Mouse (Mus musculus): ENCODE data around the gene Efr3b. TPM values are rescaled to one million over a fixed set of nuclear protein-coding genes. Genes with fewer than 3 reads are reported as not detected.

The Efr3b gene
- total RNA-seq (2014; fragmentation: Nextera tagmentation) (not detected in 2 replicates), total RNA-seq (2017) (0.12 and 0.27 TPM in 2 replicates), polyA plus RNA-seq (2012) (not detected in 2 replicates)

DNA sequence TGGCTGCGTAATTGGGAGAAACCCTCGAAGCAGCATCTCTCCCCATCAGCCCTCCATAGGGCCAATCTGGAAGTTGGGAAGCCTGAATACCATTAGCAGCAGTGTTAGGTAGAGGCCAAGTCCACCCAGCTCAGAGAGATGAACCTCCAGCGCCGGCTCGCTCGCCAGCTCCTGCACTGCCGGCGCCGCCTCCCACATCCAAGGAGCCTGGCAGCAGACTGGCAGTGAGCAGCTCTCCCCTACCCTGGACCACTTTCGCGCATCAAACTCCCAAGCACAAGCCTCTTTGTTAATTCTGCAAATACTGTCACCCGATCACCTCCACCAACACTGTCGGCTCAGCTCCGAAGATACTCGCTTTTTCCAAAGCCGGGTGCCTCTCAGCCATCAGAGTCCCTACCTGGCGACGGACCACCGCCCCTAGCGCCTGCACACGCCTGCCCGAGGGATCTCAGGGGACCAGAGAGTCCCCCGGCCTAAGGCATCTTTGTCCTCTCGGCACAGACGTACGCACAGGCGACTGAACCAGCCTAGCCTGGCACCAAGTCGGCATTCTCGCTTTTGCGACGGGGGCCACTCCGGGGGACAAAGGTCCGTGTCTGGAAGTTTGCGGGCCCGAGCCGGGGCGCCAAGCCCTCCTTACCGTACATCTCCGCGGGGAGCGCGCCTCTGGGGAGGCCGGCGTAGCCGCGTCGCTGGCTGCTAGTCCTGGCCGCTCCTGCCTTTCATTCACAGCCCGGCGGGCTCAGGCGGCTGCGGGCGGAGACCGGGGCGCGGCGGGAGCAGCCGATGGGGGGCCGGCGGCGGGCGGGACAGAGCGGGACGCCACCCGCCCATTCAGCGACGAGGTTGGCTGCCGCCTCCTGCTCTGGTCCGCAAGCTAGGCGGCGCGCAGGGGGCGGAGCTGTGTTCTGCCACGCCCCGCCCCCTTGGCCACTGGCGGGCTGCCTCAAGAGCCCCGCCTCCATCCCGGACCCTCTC, at the start of gene Efr3b:
Efr3b (minus strand) TSS at position 855 of the 981 bp plus-strand sequence.
- Histone ChIP-seq H3K4me1 (ENCODE audit: insufficient read depth, low read depth, low read length) (no peaks in the 10 kb centered on the region), H3K27me3 (ENCODE audit: insufficient read depth, low read length) (peaks cover 8% of the 10 kb centered on the region; the same call in 1 of the 2 replicates), H3K36me3 (replicated peaks) (no peaks in the 10 kb centered on the region), H3K4me3 (ENCODE audit: low read depth, low read length) (no peak within 1 kb of the TSS), H3K9me3 (replicated peaks) (no peaks in the 10 kb centered on the region)
- TF ChIP-seq POLR2AphosphoS5 (IDR thresholded peaks at IDR 0.05; ENCODE audit: insufficient replicate concordance, low read depth, low read length) (no peak), GATA1 (IDR thresholded peaks at IDR 0.05; ENCODE audit: borderline replicate concordance, low read length) (no peak), TAL1 (conservative IDR thresholded peaks at IDR 0.05; ENCODE audit: low read depth, low read length) (no peak), GATA2 (IDR thresholded peaks at IDR 0.05; ENCODE audit: borderline replicate concordance, low read depth, low read length) (no peak), CTCF (IDR thresholded peaks at IDR 0.05; ENCODE audit: low read depth, low read length) (no peak)
- no peak for ATAC-seq (ENCODE audit: extremely low read depth, insufficient number of reproducible peaks, low FRiP score, poor library complexity, severe bottlenecking)
- no peak for DNase-seq (ENCODE audit: low spot score)

DNA sequence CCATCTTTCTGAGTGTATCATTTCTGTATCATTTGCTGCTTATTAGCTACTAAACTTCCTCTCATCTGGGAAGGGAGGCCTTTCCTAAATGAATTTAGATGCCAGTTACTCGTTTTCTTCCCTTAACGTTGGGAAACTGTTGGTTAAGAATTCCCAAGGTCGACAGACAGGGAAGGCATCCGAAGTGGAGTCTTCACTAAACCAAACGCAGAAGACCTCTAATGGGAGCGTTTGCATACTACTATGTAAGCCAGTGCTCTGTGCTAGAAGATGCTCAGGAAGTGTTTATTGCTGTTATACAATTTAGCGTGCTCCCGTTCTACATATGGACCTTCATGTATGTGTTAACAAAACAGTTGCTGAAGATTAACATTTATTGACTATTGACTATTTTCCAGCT, 44.7 kb upstream of the Efr3b start:
- Histone ChIP-seq H3K4me3 (ENCODE audit: low read depth, low read length) (peak overlapping the region; percentile 83; the same call in 1 of the 2 replicates), H3K4me1 (ENCODE audit: insufficient read depth, low read depth, low read length) (peaks cover 22% of the 10 kb centered on the region), H3K9me3 (replicated peaks) (no peaks in the 10 kb centered on the region), H3K27me3 (ENCODE audit: insufficient read depth, low read length) (no peaks in the 10 kb centered on the region), H3K36me3 (replicated peaks) (peaks cover 33% of the 10 kb centered on the region)
- ATAC-seq (ENCODE audit: extremely low read depth, insufficient number of reproducible peaks, low FRiP score, poor library complexity, severe bottlenecking) (no peak), DNase-seq (ENCODE audit: low spot score) (no peak)
- no peak for TF ChIP-seq CTCF (IDR thresholded peaks at IDR 0.05; ENCODE audit: low read depth, low read length)
- TF ChIP-seq POLR2AphosphoS5 (IDR thresholded peaks at IDR 0.05; ENCODE audit: insufficient replicate concordance, low read depth, low read length): no peak
- TF ChIP-seq TAL1 (conservative IDR thresholded peaks at IDR 0.05; ENCODE audit: low read depth, low read length): no peak
- TF ChIP-seq GATA2 (IDR thresholded peaks at IDR 0.05; ENCODE audit: borderline replicate concordance, low read depth, low read length): no peak
- TF ChIP-seq GATA1 (IDR thresholded peaks at IDR 0.05; ENCODE audit: borderline replicate concordance, low read length): no peak

DNA sequence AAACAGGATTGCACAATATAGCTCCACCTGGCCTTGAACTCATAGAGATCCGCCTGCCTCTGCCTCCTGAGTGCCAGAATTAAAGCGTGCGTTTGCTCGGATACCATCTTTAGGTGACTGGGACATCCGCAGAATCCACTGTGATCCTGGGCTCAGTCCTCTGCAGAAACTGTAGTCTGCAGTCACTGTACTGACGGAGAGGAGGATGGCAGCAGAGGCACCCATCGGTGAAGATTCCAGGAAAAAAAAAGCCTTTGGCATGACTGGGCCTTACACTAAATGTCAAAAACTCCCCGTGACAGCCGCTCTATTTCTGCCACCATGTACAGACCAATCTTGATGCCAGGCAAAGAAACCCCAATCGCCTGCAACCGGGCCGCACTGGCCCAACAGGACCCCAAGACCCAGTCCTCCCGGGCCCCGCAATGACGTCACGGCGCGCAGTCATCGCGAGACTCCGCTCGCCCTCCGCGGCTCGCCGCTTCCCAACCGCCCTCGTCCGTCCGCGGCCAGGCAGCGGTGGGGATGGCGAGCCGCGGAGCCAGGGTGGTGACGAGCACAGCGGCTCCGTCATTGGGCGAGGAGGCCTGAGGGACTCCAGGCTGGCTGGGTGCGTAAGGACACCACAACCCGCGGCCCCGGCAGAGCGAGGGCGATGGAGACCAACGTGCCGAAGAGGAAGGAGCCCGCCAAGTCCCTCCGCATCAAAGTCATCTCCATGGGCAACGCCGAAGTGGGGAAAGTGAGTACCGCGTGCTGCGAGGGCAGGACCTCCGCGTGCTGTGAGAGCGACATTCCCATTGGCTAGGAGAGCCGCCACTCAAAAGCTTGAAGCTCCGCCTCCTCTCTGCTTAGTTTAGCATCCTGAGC, 43.7 kb upstream of the Efr3b start, which contains the start of gene Dnajc27:
Dnajc27 (plus strand) TSS at position 452 of the 870 bp plus-strand sequence.
- H3K9me3 ChIP-seq (replicated peaks): no peaks in the 10 kb centered on the region
- no peak for TF ChIP-seq GATA1 (IDR thresholded peaks at IDR 0.05; ENCODE audit: borderline replicate concordance, low read length)
- no peak for TF ChIP-seq CTCF (IDR thresholded peaks at IDR 0.05; ENCODE audit: low read depth, low read length)
- TF ChIP-seq GATA2 (IDR thresholded peaks at IDR 0.05; ENCODE audit: borderline replicate concordance, low read depth, low read length): no peak
- TF ChIP-seq TAL1 (conservative IDR thresholded peaks at IDR 0.05; ENCODE audit: low read depth, low read length): no peak
- no peak for TF ChIP-seq POLR2AphosphoS5 (IDR thresholded peaks at IDR 0.05; ENCODE audit: insufficient replicate concordance, low read depth, low read length)
- peak; percentile 78 for DNase-seq (ENCODE audit: low spot score)
- no peaks in the 10 kb centered on the region for H3K27me3 ChIP-seq (ENCODE audit: insufficient read depth, low read length)
- H3K36me3 ChIP-seq (replicated peaks): peaks cover 27% of the 10 kb centered on the region
- ATAC-seq (ENCODE audit: extremely low read depth, insufficient number of reproducible peaks, low FRiP score, poor library complexity, severe bottlenecking): peak; percentile 97
- H3K4me1 ChIP-seq (ENCODE audit: insufficient read depth, low read depth, low read length): peaks cover 22% of the 10 kb centered on the region
- H3K4me3 ChIP-seq (ENCODE audit: low read depth, low read length): peak within 1 kb of the TSS; percentile 83

DNA sequence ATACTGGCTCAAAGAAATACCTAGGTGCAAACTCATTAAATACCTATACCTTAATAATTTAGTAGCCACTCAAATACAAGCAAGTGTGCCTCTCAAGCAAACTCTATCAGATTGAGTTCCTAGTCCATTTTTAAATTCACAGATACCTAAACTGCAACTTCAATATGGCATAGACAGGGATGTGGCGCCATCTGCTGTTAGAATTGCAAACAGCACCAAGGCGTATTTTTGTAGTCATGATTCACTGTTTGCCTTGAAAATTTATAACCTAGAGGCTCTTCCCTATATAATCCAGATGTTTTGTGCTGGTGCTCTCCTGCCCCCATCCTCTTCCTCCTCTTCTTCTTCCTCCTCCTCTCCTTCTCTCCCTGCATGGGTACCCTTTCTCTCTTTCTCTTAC, 41.6 kb upstream of the Efr3b start:
- ATAC-seq (ENCODE audit: extremely low read depth, insufficient number of reproducible peaks, low FRiP score, poor library complexity, severe bottlenecking) (no peak), DNase-seq (ENCODE audit: low spot score) (peak; percentile 8)
- Histone ChIP-seq H3K4me1 (ENCODE audit: insufficient read depth, low read depth, low read length) (peaks cover 22% of the 10 kb centered on the region), H3K9me3 (replicated peaks) (no peaks in the 10 kb centered on the region), H3K27me3 (ENCODE audit: insufficient read depth, low read length) (no peaks in the 10 kb centered on the region), H3K4me3 (ENCODE audit: low read depth, low read length) (no peak overlapping the region), H3K36me3 (replicated peaks) (peaks cover 6% of the 10 kb centered on the region)
- TF ChIP-seq CTCF (IDR thresholded peaks at IDR 0.05; ENCODE audit: low read depth, low read length): peak; percentile 73
- no peak for TF ChIP-seq GATA1 (IDR thresholded peaks at IDR 0.05; ENCODE audit: borderline replicate concordance, low read length)

DNA sequence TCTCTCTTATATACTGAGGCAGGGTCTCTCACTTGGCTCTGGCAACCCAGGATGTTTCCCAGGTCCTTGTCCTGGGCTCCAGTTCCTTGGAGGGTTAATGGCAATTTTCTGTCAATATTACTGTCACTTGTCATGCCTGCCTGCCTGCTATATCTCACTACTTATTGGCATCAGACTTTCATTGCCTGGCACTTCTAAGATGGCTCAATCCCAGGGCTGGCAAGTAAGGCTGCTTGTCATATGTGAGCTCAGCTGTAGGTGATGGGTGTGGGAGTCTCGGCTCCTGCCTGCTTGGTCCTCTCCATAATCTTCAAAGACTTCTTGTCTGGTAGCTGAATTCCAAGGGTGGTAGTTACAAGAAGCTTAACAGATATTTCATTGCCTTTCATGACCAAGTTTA, 39.4 kb upstream of the Efr3b start:
- ATAC-seq (ENCODE audit: extremely low read depth, insufficient number of reproducible peaks, low FRiP score, poor library complexity, severe bottlenecking) (no peak), DNase-seq (ENCODE audit: low spot score) (no peak)
- Histone ChIP-seq H3K4me3 (ENCODE audit: low read depth, low read length) (no peak overlapping the region), H3K9me3 (replicated peaks) (no peaks in the 10 kb centered on the region), H3K36me3 (replicated peaks) (no peaks in the 10 kb centered on the region), H3K27me3 (ENCODE audit: insufficient read depth, low read length) (no peaks in the 10 kb centered on the region; the same call in 1 of the 2 replicates), H3K4me1 (ENCODE audit: insufficient read depth, low read depth, low read length) (peaks cover 14% of the 10 kb centered on the region)
- TF ChIP-seq CTCF (IDR thresholded peaks at IDR 0.05; ENCODE audit: low read depth, low read length) (no peak), GATA2 (IDR thresholded peaks at IDR 0.05; ENCODE audit: borderline replicate concordance, low read depth, low read length) (no peak), POLR2AphosphoS5 (IDR thresholded peaks at IDR 0.05; ENCODE audit: insufficient replicate concordance, low read depth, low read length) (no peak), TAL1 (conservative IDR thresholded peaks at IDR 0.05; ENCODE audit: low read depth, low read length) (no peak), GATA1 (IDR thresholded peaks at IDR 0.05; ENCODE audit: borderline replicate concordance, low read length) (no peak)
